Mouse (Mus musculus) forebrain, embryonic 10.5 days (tissue): Measurements from ENCODE around the gene Hist1h4m. TPM values are rescaled to one million over a fixed set of nuclear protein-coding genes. Genes with fewer than 3 reads are reported as not detected.

ENCODE experiments used
- microRNA-seq: library from miRNA; unstranded; fragments of <30 nt; microRNA quantifications from one replicate; pipeline ENCODE4, GENCODE M21; 2017
- polyA plus RNA-seq: library from polyadenylated mRNA; unstranded; fragments of >200 nt; fragmentation: Nextera tagmentation; extraction: Ambion mirVana; gene quantifications from 2 replicates; pipeline ENCODE4 v1.2.1, GENCODE M21; 2016

The Hist1h4m gene
- polyA plus RNA-seq, 1 experiment from 2014 or later, result not detected

Small RNAs within 50 kb of the gene (microRNA-seq; reads per million reads assigned to microRNA genes)
- gene Gm19658, result not detected
- not detected for gene Gm44346
- not detected for gene Gm44466

Other genes with a start within 250 kb of the Hist1h4m start
- gene Olfr1364, start 230.0 kb upstream of the Hist1h4m start, polyA plus RNA-seq, result not detected in 2 replicates
- gene Olfr1362, start 197.7 kb upstream of the Hist1h4m start, polyA plus RNA-seq, result not detected in 2 replicates
- gene Olfr11, start 169.2 kb upstream of the Hist1h4m start, polyA plus RNA-seq, result not detected in 2 replicates
- gene Olfr1361, start 148.4 kb upstream of the Hist1h4m start, polyA plus RNA-seq, result not detected in 2 replicates
- not detected in 2 replicates for gene Olfr1360, start 134.3 kb upstream of the Hist1h4m start, polyA plus RNA-seq
- not detected in 2 replicates for gene Olfr1359, start 113.6 kb upstream of the Hist1h4m start, polyA plus RNA-seq
- 1.5 and 2.0 TPM in 2 replicates for gene Hist1h2bl, start 95.6 kb upstream of the Hist1h4m start, polyA plus RNA-seq
- 11.9 and 12.0 TPM in 2 replicates for gene Hist1h2ai, start 95.3 kb upstream of the Hist1h4m start, polyA plus RNA-seq
- 9.4 and 11.1 TPM in 2 replicates for gene Hist1h3h, start 94.1 kb upstream of the Hist1h4m start, polyA plus RNA-seq
- 5.3 and 5.6 TPM in 2 replicates for gene Hist1h2bm, start 89.7 kb upstream of the Hist1h4m start, polyA plus RNA-seq
- 0.97 and 1.8 TPM in 2 replicates for gene Hist1h4j, start 76.7 kb upstream of the Hist1h4m start, polyA plus RNA-seq
- 1.8 and 5.8 TPM in 2 replicates for gene Hist1h4k, start 61.2 kb upstream of the Hist1h4m start, polyA plus RNA-seq
- 17.5 and 18.1 TPM in 2 replicates for gene Hist1h2ak, start 57.9 kb upstream of the Hist1h4m start, polyA plus RNA-seq
- gene Hist1h2bn, start 57.6 kb upstream of the Hist1h4m start, polyA plus RNA-seq, result 1.6 and 1.8 TPM in 2 replicates
- 37.0 and 43.0 TPM in 2 replicates for gene Hist1h1b, start 31.1 kb upstream of the Hist1h4m start, polyA plus RNA-seq
- 120 and 124 TPM in 2 replicates for gene Hist1h3i, start 28.4 kb upstream of the Hist1h4m start, polyA plus RNA-seq
- 11.9 and 17.4 TPM in 2 replicates for gene Hist1h2an, start 24.5 kb upstream of the Hist1h4m start, polyA plus RNA-seq
- gene Hist1h2bp, start 24.3 kb upstream of the Hist1h4m start, polyA plus RNA-seq, result 4.3 and 4.8 TPM in 2 replicates
- gene Hist1h2bq, start 1.5 kb upstream of the Hist1h4m start, polyA plus RNA-seq, result 19.8 and 21.9 TPM in 2 replicates
- gene Hist1h2ao, start 1.3 kb upstream of the Hist1h4m start, polyA plus RNA-seq, result 4.2 TPM in 1 of 2 replicates, not detected in the other
- gene Hist1h4n, start 20.4 kb downstream of the Hist1h4m start, polyA plus RNA-seq, result 9.3 and 9.4 TPM in 2 replicates
- gene Hist1h2ap, start 21.8 kb downstream of the Hist1h4m start, polyA plus RNA-seq, result 6,723 and 6,843 TPM in 2 replicates
- 20.1 and 23.1 TPM in 2 replicates for gene Hist1h2br, start 22.0 kb downstream of the Hist1h4m start, polyA plus RNA-seq
- 24.3 and 26.8 TPM in 2 replicates for gene Zfp184, start 133.3 kb downstream of the Hist1h4m start, polyA plus RNA-seq
- gene Pom121l2, start 169.4 kb downstream of the Hist1h4m start, polyA plus RNA-seq, result 0.09 TPM in 1 of 2 replicates, not detected in the other
- gene Prss16, start 198.0 kb downstream of the Hist1h4m start, polyA plus RNA-seq, result 0.26 and 0.41 TPM in 2 replicates
- gene Hist1h2ah, start 223.8 kb downstream of the Hist1h4m start, polyA plus RNA-seq, result 12.1 and 14.3 TPM in 2 replicates
- gene Hist1h2bk, start 224.1 kb downstream of the Hist1h4m start, polyA plus RNA-seq, result 6.4 and 7.7 TPM in 2 replicates
- 53.1 and 58.6 TPM in 2 replicates for gene Hist1h4i, start 229.6 kb downstream of the Hist1h4m start, polyA plus RNA-seq
- gene Hist1h2ag, start 231.2 kb downstream of the Hist1h4m start, polyA plus RNA-seq, result 54.9 and 55.0 TPM in 2 replicates
- 11.7 and 14.9 TPM in 2 replicates for gene Hist1h2bj, start 231.5 kb downstream of the Hist1h4m start, polyA plus RNA-seq